Mouse (Mus musculus) CD4-positive, CD25-positive, alpha-beta regulatory T cell, adult 2 months (primary cell): ENCODE results near the gene Jsrp1.

ENCODE experiments used
- DNase-seq: peaks from one replicate; pipeline ENCODE4 v3.0.0-alpha.2; 2012; ENCODE audit warnings: low read depth, low spot score

Jsrp1 gene

DNA sequence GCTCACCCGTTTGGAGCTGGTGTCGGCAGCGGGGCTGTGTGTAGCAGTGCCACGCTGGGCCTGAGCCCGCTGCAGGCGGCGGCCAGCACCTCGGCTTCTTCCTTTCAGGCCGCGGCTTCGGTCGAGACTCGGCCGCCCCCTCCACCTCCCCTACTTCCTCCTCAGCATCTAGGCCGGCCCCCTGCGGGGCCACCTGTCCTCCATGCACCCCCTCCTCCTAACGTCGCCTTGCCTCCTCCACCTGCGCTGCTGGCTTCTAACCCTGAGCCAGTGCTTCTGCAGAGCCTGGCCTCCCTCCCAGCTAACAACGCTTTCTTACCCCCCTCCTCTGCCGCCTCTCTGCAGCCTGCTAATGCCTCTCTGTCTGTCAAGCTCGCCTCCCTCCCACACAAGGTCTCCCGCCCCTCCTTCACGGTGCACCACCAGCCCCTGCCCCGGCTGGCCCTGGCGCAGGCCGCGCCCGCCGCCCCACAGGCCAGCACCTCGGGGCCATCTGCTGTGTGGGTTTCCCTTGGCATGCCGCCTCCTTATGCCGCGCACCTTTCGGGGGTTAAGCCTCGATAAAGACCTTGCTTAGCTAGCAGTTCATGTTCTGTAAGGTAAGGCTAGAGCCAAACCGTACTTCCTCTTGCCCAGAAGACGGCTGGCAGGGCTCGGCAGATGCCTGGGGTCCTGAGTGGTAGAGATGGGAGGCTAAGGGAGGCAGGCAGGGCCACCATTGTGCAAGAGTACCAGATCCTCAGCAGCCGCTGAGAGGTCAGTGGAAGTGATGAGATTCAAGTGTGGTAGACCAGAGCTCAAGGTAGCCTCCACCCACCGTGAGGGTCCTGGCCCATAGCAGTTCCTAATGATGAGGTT, 20.9 kb downstream of the Jsrp1 start:
- peak; percentile 43 for DNase-seq

DNA sequence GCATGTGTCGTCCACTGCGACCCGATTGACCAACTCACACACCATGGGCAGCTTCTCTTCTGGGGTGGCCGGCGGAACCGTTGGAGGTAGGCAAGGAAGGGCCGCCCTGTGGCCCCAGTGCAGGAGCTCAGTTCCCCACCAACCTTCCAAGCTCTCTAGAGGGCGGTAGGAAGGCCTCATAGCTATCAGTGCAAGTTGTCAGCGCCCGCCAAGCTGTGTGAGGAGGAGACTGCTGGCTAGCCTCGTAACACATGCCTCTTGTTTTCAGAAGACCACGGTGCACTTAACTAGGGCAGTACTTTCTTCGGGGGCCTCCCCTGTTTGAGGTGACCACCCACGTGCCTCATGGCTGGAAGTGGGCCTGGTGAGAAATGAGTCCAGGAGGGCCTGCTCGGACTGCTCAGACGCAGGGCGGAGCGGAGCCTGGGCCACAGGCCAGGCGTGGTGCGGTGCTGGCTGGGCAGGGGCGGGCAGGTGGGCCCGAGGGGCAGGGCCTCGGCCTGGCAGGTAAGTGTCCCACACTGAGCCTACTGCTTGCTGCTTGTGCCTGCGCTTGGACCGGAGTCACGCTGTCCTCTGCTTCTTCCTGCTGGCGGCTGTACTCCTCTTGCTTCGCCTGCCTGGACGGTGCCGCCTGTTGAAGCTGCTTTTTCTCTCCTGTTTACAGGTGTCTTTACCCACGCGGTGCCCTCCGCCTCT, 21.7 kb downstream of the Jsrp1 start:
- DNase-seq, result no peak

DNA sequence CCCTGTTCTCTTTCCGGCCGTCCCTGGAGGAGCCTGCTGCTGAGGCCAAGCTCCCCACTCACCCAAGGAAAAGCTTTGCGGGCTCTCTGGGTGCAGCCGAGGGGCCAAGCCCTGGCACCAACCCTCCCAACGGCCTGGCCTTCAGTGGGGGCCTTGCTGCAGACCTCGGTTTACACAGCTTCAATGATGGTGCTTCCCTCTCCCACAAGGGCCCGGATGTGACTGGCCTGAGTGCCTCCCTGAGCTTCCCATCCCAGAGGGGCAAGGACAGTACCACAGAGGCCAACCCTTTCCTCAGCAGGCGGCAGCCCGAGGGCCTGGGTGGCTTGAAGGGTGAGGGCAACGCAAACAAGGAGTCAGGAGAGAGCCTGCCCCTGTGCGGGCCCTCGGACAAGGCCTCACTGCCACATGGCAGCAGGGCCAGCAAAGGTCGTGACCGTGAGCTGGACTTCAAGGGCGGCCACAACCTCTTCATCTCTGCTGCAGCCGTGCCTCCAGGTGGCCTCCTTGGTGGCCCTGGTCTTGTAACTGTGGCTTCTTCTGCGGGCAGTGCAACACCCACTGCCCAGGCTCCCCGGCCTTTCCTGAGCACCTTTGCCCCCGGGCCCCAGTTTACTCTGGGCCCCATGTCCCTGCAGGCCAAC, 22.4 kb downstream of the Jsrp1 start:
- no peak for DNase-seq

DNA sequence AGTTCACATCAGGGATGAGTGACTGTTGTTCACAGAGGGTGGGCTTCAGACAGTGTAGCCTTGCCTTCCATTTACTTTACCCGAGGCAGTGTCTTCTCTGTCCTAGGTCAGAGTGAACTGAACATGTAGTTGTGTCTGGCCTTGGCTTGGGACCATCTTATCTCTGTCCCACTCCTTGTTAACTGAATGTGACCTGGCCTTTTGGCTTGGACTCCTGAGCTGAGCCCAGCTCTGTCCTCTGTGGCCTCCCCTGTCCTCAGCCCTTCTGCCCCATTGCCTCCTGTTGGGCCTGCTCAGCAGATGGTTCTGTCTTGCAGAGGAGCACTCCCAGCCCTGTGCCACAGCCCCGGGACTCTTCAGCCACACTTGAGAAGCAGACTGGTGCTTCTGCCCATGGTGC, 25.8 kb downstream of the Jsrp1 start:
- DNase-seq, result no peak

DNA sequence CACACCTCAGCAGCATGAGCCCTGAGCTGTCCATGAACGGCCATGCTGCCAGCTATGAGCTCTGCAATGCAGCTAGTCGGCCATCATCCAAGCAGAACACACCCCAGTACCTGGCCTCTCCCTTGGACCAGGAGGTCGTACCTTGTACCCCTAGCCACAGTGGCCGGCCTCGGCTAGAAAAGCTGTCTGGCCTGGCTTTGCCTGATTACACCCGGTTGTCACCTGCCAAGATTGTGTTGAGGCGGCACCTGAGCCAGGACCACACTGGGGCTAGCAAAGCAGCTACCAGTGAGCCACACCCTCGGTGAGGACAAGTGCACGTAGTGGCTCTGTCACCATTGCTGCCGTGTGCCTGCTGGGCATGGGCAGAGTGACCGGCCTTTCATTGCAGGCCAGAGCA, 27.3 kb downstream of the Jsrp1 start:
- no peak for DNase-seq

DNA sequence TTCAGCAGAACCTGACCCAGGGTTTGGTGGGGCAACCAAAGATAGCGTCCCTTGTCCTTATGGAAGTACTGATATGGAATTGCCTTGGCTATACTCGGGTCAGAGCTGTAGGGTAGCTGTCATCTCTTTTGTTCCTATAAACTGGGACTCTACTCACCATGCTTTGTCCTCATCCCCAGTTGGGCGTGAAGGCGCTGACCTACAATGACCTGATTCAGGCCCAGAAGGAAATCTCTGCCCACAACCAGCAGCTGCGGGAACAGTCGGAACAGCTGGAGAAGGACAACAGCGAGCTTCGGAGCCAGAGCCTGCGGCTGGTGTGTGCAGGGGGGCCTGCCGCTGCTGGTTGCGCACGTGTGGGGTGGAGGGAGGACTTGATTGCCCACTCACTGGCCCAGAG, 28.4 kb downstream of the Jsrp1 start:
- no peak for DNase-seq

DNA sequence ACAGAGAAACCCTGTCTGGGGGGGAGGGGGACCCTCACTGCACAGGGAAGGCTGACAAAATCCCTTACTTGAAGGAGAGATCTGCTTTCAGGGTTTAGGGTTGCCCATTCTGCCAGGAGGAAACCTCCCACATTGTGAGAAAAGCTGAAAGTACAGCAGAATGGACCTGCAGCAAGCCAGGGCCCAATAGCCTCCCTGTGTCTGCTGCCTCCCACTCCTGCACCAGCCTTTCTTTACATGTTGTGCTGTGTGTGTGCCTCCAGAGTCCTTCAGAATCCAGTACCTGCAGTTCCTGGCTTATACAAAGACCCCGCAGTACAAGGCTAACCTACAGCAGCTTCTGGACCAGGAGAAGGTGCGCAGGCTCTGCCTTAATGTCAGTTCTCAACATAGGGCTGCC, 29.0 kb downstream of the Jsrp1 start:
- no peak for DNase-seq

DNA sequence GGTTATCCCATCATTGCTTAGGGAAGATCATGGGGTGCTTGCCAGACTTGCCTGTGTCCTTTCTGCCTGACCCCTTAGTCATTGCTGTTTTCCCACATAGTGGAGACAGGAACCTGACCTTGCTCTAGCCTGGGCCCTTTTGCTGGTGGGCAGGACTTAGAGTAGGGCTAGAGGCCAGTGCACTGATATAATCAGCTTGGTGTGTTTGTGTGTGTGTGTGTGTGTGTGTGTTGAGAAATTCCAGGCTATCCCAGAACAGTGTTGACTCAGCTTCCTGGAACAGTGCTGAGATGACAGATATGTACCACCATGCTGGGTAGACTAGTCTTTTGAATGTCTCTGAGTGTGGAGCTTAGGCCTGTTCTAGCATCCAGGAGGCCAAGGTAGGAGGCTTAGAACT, 33.7 kb downstream of the Jsrp1 start:
- DNase-seq, result no peak

DNA sequence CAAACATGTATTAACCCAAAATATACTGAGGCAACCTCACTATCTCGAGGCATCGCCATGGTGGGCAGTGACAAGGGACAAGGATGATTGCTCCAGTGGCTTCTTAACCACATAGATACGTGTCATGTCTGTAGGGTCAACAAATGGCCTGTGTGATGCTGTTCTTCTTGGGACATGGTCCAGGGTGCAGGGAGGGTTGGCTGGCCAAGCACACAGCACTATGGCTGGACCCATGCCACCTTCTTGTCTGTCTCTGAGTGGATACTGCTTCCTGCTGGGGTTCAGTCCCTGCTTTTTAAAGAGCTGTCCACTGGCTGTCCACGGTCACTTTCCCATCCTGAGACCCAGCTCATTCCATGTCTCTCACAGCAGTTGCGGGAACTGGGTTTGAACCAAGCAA, 36.2 kb downstream of the Jsrp1 start:
- no peak for DNase-seq

DNA sequence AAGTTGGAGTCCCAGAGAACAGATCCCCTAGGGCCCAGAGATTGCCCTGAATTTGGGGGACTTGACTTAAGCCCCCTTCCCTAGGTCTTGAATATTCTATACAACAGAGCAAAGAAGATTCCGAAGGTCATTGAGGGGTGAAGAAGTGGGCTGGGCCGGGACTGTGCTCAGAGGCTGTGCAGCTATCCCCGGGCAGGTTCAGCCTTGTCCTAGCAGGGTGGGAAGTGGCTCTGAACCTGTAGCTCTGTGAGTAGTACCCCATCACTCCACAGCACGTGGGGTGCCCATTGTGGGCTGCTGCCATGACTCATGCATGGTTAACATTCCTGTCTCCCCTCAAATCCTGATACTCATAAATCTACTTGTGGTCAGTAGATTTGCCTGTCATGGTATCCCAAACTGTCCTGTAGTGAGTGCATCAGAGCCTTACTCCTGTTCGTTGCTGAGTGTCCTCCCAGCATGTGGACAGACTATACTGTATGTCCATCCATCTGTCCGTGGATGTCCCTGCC, 36.9 kb downstream of the Jsrp1 start:
- no peak for DNase-seq

DNA sequence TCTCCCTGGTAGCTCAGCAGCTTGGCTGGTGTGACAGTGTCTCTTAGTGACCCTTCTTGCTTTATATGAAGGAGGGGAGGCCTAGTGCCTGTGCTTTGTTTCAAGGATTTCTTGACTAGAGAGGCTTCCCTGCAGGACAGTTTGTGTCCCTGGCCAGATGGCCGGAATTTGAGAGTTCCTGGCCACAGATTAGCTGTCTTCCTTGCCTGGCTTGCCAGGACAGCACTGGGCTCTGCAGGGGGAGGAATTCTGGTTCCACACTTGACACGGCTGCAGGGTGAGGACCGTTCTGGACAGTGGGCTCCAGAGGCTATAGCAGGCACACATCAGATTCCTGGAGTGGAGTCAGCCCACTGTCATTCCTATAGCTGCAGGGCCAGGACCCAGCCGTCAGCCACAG, 37.6 kb downstream of the Jsrp1 start:
- no peak for DNase-seq

DNA sequence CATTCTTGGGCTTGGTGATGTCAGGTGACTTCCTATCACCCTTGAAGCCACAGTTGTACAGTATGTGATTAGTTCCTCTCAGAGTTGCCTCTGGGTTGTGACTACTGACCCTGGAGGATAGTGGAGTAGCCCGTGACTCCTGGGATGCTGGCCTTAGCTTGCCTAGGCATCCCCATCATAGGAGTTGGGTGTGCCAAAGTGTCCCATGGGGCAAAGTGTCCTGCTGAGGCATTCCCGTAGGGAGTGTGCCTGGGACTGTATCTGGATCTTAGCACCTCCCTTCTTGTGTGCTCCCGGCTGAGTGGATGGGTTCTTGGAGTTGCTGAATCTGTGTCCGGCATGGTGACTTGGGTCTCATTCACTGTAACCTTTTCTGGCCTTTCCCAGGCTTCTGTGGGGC, 38.3 kb downstream of the Jsrp1 start:
- no peak for DNase-seq

DNA sequence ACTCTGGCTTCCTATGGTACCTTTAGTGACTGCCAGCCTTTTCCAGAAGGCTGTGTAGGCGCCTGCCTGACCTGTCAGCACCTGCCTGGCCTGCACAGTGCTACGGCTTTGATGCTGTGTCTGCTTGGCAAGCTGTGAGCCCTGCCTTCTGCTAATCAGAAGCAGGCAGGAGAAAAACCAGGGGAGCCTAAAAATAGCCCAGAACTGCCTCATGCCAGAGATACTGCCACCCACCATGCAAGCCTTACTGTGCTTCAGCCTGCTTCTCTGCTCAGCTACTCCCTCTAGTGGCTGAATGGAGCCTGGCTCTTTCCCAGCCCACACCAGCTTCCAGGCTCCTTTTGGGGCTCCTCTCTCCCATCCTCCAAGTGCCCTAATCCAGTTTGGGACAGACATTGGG, 38.7 kb downstream of the Jsrp1 start:
- peak; percentile 81 for DNase-seq

DNA sequence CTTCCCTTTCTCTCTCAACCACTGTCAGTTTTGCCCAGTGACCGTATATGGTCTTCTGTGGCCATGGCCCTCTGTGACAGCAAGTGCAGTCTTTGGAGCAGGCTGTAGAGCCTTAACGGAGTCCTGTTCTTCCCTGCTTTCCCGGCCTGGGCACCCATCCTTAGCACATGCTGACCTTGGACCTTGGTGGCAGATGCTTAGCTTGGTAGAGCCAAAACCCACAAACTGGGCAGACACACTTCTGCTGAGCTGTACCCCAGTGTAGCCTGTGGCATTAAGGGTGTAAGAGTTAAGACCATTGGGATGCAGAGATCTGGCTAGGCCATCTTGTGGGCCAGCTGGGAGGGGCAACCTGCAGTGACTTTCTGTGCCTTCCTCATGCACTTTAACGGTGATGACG, 39.5 kb downstream of the Jsrp1 start:
- DNase-seq, result no peak

DNA sequence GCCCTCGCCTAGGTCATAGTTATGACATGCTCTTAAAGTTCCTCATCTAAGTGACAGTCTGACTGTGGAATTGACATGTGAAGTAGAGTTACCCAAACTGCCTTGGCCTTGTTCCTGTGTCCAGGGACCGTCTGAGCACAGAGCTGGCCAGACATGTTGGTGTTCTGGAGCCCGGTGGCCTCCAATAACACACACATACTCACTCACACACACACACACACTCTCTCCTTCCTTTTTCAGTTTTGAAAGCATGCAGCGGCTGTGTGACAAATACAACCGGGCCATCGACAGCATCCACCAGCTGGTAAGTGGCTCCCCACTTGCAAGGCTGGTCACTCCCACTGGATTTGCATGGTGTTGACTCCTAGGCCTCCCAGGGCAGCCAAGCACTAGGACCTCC, 44.9 kb downstream of the Jsrp1 start:
- no peak for DNase-seq

DNA sequence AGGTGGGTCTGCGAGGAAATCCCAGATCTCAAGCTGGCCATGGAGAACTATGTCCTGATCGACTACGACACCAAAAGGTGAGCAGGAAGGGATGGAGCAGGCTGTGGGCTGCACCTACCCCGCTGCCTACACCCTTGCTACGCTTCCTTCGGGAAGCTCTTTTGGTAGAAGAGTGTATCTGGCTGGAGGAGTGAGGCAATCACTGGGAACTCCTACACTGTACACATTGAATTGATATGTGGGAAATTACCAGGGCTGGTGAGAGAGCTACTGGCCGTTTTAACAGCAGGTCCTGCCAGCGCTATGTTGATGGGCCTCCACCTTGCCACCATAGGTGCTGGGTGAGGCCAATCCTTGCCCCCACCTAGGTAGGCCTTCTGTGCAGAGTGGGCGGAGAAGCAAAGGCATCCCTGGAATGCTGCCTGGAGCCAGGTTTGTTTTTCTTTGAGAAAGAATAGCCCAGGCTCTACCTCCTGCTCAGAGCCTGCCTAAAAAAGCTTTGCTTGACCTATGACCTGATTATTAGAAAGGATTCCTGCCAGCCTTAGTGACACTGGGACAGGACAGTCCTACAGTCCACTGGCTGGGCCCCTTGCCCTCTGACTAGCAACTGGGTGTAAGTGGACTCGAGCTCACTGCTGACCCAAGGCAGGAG, 47.0 kb downstream of the Jsrp1 start:
- DNase-seq, result no peak

DNA sequence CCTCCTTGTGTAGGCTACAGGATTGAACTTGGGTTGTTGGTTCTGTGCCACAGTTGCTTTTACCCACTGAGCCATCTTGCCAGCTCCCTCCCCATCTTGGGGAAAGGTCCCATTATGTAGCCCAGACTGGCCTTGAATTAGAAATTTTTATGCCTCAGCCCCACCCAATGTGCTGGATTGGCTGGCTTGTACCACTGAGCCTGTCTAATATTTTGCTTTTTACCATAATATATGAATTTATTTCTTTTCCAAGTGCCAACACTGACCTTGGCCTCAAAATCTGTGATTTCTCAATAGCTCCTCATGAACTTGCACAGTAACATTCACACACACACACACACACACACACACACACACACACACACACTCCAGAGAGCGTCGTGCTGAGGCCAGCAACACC, 47.6 kb downstream of the Jsrp1 start:
- DNase-seq, result no peak

DNA sequence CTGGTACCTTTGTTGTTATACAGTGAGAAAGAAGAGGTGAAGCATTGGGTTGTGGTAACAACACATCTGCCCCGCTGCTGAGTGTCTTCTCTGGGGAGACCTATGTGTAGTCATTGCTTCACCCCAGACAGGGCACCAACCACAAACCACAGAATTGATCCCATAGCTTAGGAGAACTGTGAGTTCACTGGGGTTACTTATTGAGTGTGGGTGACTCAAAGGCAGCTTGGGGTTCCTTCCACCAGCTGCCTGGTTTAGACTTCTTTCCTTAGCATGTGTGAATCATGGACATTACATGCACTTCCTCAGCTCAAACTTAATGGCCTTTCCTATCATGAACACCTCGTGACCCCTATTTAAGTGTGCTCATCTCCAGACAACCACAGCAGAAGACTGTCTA, 49.8 kb downstream of the Jsrp1 start:
- peak; percentile 40 for DNase-seq

DNA sequence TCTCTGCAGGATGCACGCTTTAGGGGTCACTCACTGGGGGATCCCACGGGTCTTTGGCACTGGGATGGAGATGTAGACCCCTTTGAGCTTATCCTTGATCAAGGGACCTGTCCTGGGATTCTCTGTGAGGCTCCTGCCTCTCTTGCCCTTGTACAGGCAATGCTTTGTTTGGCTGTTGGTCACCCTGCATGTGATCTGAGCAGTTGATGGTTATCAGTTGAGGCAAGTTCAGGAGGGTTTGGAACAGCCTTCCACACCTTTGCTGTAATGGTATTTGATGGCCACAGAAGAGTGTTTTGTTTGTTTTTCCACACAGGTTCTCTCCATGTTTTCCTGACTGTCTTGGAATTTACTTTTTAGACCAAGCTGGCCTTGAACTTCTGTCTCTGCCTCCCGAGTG, 51.5 kb downstream of the Jsrp1 start:
- DNase-seq, result no peak

DNA sequence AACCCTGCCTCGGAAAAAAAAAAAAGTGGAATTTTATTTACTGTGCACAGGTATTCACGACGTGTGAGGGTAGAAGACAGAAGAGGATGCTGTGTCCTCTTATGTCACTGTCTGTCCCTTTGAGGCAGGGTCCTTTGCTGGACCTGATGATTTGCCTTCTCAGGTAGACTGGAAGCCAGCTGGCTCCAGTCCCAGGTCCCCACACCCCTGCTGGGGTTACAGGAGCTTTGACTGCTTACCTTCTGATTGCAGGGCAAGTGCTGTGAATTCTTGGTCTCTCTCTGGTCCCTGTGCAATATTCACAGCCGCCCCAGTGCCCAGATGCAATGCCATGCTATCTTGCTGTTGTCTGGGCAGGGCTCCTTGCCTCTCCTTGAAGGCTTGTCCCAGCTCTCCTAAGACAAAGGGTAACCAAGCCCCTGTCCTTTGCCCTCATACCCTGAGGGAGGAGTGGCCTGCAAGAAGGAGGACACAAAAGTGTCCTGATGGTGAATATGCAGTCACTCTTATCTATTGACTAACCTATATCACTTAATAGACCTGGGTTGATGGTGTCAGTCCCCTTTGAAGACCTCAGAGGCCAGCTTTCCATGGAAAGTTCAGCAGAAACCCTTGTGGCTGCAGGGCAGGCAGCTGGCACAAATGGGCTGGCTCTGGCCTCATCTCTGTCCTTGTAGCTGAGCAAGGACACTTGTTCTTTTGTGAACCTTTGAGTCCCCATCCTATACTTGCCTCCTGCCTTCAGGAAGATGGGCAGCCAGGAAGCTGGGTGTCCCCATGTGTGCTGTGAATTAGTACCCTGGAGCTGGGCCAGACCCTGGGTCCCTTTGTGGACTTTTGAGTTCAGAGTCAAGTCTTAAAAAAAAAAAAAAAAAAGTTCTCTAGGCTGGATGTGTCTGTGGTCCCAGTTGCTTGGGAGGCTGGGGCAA, 52.4 kb downstream of the Jsrp1 start:
- no peak for DNase-seq

DNA sequence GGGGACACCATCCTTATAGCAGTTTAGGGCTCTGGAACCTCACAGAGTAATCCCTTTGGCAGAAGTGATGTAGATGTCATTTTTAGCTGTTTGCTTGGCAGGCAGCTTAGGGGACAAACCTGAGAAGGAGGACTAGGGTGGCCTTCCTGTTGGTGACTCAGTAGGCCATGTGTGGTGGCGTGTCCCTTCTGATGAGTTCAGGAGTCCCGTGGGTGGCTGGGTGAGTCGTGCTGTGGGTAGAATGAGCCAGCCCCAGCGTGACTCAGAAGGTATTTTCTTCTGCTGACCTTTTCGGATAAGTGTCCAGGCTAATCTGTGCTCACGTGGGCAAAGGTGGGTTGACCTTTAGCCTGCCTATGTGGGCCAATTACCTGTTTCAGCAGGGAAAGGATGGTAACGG, 54.6 kb downstream of the Jsrp1 start:
- DNase-seq, result peak; percentile 36
